Mouse (Mus musculus) testis, adult 2 months (tissue): ENCODE data around the gene Il4i1. TPM values are rescaled to one million over a fixed set of nuclear protein-coding genes. Genes with fewer than 3 reads are reported as not detected.

ENCODE experiments used
- H3K27ac ChIP-seq: fragments of 200-500 bp; 2 replicates; pipeline ENCODE4 v1.5.1; 2012; ENCODE audit warnings: low read depth, low read length; ENCODE audit not compliant: control insufficient read depth, insufficient read depth
- H3K27me3 ChIP-seq: fragments of 200-500 bp; 2 replicates; pipeline ENCODE4 v1.6.1; 2012; ENCODE audit warnings: mild to moderate bottlenecking, low read length, moderate library complexity; ENCODE audit not compliant: control insufficient read depth, insufficient read depth
- H3K36me3 ChIP-seq: fragments of 200-500 bp; 2 replicates; pipeline ENCODE4 v1.6.1; 2012; ENCODE audit warnings: mild to moderate bottlenecking, low read length; ENCODE audit not compliant: control insufficient read depth, insufficient read depth
- H3K4me1 ChIP-seq: fragments of 200-500 bp; 2 replicates; pipeline ENCODE4 v1.6.1; 2012; ENCODE audit warnings: low read length; ENCODE audit not compliant: control insufficient read depth, insufficient read depth
- H3K4me3 ChIP-seq: fragments of 200-500 bp; 2 replicates; pipeline ENCODE4 v1.5.1; 2012; ENCODE audit warnings: low read depth, mild to moderate bottlenecking, low read length, moderate library complexity, mixed read lengths; ENCODE audit not compliant: control insufficient read depth
- CTCF ChIP-seq: fragments of 200-500 bp; IDR thresholded peaks from 2 replicates; pipeline ENCODE4 v1.5.1; 2012; ENCODE audit warnings: low read depth, mild to moderate bottlenecking, inconsistent platforms, low read length, moderate library complexity; ENCODE audit not compliant: control insufficient read depth, insufficient read depth, insufficient replicate concordance
- POLR2A ChIP-seq: fragments of 200-500 bp; IDR thresholded peaks from 2 replicates; pipeline ENCODE4 v1.6.1; 2012; ENCODE audit warnings: low read depth, mild to moderate bottlenecking, inconsistent platforms, low read length, moderate library complexity; ENCODE audit not compliant: control insufficient read depth
- polyA plus RNA-seq: library from polyadenylated mRNA; depleted of rRNA; stranded (reverse); fragments of >200 nt; gene quantifications from 2 replicates; pipeline ENCODE4 v1.2.3, GENCODE M21; 2012; rRNA removed

The Il4i1 gene
- polyA plus RNA-seq, 1 experiment = 97.2 TPM

- Histone ChIP-seq H3K4me1 (peaks cover 2% of the 10 kb centered on the region; the same call in 1 of the 2 replicates), H3K27ac (no peak overlapping the region), H3K4me3 (no peak overlapping the region), H3K27me3 (no peaks in the 10 kb centered on the region), H3K36me3 (no peaks in the 10 kb centered on the region; the same call in 1 of the 2 replicates)
- no peak for TF ChIP-seq CTCF
- no peak for TF ChIP-seq POLR2A
Observed at GRCm38 (mm10) chr7:44877833-44878232, 61.6 kb downstream of the Il4i1 start.

GRCm38 (mm10) chr7:44883036-44883435, 66.8 kb downstream of the Il4i1 start:
- H3K27me3 ChIP-seq = no peaks in the 10 kb centered on the region
- TF ChIP-seq CTCF (no peak), POLR2A (no peak)
- no peak overlapping the region for H3K27ac ChIP-seq
- H3K36me3 ChIP-seq = no peaks in the 10 kb centered on the region; the same call in 1 of the 2 replicates
- H3K4me1 ChIP-seq = no peaks in the 10 kb centered on the region
- H3K4me3 ChIP-seq = no peak overlapping the region

GRCm38 (mm10) chr7:44884637-44885036, 68.5 kb downstream of the Il4i1 start:
- TF ChIP-seq CTCF (no peak), POLR2A (no peak)
- H3K27me3 ChIP-seq = no peaks in the 10 kb centered on the region
- H3K27ac ChIP-seq = no peak overlapping the region
- H3K4me1 ChIP-seq = no peaks in the 10 kb centered on the region
- H3K36me3 ChIP-seq = no peaks in the 10 kb centered on the region; the same call in 1 of the 2 replicates
- no peak overlapping the region for H3K4me3 ChIP-seq

GRCm38 (mm10) chr7:44886964-44887363, 70.8 kb downstream of the Il4i1 start:
- H3K27me3 ChIP-seq = no peaks in the 10 kb centered on the region
- TF ChIP-seq POLR2A (no peak), CTCF (no peak)
- no peaks in the 10 kb centered on the region for H3K36me3 ChIP-seq
- H3K4me1 ChIP-seq = peaks cover 3% of the 10 kb centered on the region
- no peak overlapping the region for H3K4me3 ChIP-seq
- H3K27ac ChIP-seq = no peak overlapping the region

GRCm38 (mm10) chr7:44888256-44889105, 72.3 kb downstream of the Il4i1 start:
- Histone ChIP-seq H3K27me3 (no peaks in the 10 kb centered on the region), H3K4me1 (peaks cover 6% of the 10 kb centered on the region), H3K27ac (no peak overlapping the region), H3K4me3 (no peak overlapping the region), H3K36me3 (no peaks in the 10 kb centered on the region)
- TF ChIP-seq POLR2A (no peak), CTCF (no peak)

GRCm38 (mm10) chr7:44890180-44890579, 74.0 kb downstream of the Il4i1 start:
- Histone ChIP-seq H3K4me1 (peaks cover 7% of the 10 kb centered on the region), H3K27me3 (no peaks in the 10 kb centered on the region), H3K4me3 (no peak overlapping the region), H3K27ac (no peak overlapping the region), H3K36me3 (no peaks in the 10 kb centered on the region)
- TF ChIP-seq CTCF (no peak), POLR2A (no peak)

Other genes starting within 250 kb of the Il4i1 start
- 0.67 and 2.4 TPM in 2 replicates for gene Napsa, start 244.0 kb upstream of the Il4i1 start, polyA plus RNA-seq
- 0.70 and 3.2 TPM in 2 replicates for gene Kcnc3, start 225.7 kb upstream of the Il4i1 start, polyA plus RNA-seq
- 1.2 and 2.6 TPM in 2 replicates for gene Myh14, start 145.5 kb upstream of the Il4i1 start, polyA plus RNA-seq
- gene Izumo2, start 107.6 kb upstream of the Il4i1 start, polyA plus RNA-seq = 171 and 196 TPM in 2 replicates
- gene Vrk3, start 68.0 kb upstream of the Il4i1 start, polyA plus RNA-seq = 131 and 149 TPM in 2 replicates
- 1.6 and 1.9 TPM in 2 replicates for gene Zfp473, start 65.3 kb upstream of the Il4i1 start, polyA plus RNA-seq
- gene Nup62, start 299 bp upstream of the Il4i1 start, polyA plus RNA-seq = 181 and 183 TPM in 2 replicates
- 21.6 TPM in 2 replicates for gene Atf5, start 271 bp downstream of the Il4i1 start, polyA plus RNA-seq
- 31.5 and 35.7 TPM in 2 replicates for gene Akt1s1, start 32.6 kb downstream of the Il4i1 start, polyA plus RNA-seq
- 24.4 and 28.5 TPM in 2 replicates for gene Tbc1d17, start 32.7 kb downstream of the Il4i1 start, polyA plus RNA-seq
- 26.5 and 29.4 TPM in 2 replicates for gene Pnkp, start 40.8 kb downstream of the Il4i1 start, polyA plus RNA-seq
- 171 and 187 TPM in 2 replicates for gene Ptov1, start 53.4 kb downstream of the Il4i1 start, polyA plus RNA-seq
- gene Med25, start 76.3 kb downstream of the Il4i1 start, polyA plus RNA-seq = 143 and 206 TPM in 2 replicates
- gene Fuz, start 79.7 kb downstream of the Il4i1 start, polyA plus RNA-seq = 39.2 and 40.0 TPM in 2 replicates
- gene Ap2a1, start 113.1 kb downstream of the Il4i1 start, polyA plus RNA-seq = 323 and 343 TPM in 2 replicates
- gene Tsks, start 126.8 kb downstream of the Il4i1 start, polyA plus RNA-seq = 1,042 and 1,092 TPM in 2 replicates
- 137 and 148 TPM in 2 replicates for gene Cpt1c, start 158.5 kb downstream of the Il4i1 start, polyA plus RNA-seq
- 59.6 and 60.1 TPM in 2 replicates for gene Prmt1, start 170.2 kb downstream of the Il4i1 start, polyA plus RNA-seq
- 108 and 114 TPM in 2 replicates for gene Irf3, start 181.3 kb downstream of the Il4i1 start, polyA plus RNA-seq
- gene Bcl2l12, start 182.3 kb downstream of the Il4i1 start, polyA plus RNA-seq = 85.4 and 93.5 TPM in 2 replicates
- gene Scaf1, start 200.0 kb downstream of the Il4i1 start, polyA plus RNA-seq = 25.1 and 27.4 TPM in 2 replicates
- 43.4 and 44.2 TPM in 2 replicates for gene Rras, start 201.6 kb downstream of the Il4i1 start, polyA plus RNA-seq
- gene Prr12, start 236.5 kb downstream of the Il4i1 start, polyA plus RNA-seq = 3.4 and 3.5 TPM in 2 replicates
- 115 and 123 TPM in 2 replicates for gene Nosip, start 246.0 kb downstream of the Il4i1 start, polyA plus RNA-seq
- 27.3 and 27.9 TPM in 2 replicates for gene Prrg2, start 246.3 kb downstream of the Il4i1 start, polyA plus RNA-seq